Mouse (Mus musculus): ENCODE data around the gene Etv6. TPM values are rescaled to one million over a fixed set of nuclear protein-coding genes. Genes with fewer than 3 reads are reported as not detected.

Etv6 gene
- polyA plus RNA-seq, 1 experiment, result 16.3 TPM

- DNase-seq, result no peak
- no peaks in the 10 kb centered on the region; the same call in 1 of the 2 replicates for H3K4me1 ChIP-seq (ENCODE audit: control insufficient read depth, insufficient read depth, low read length)
- no peak for TF ChIP-seq POLR2A (IDR thresholded peaks at IDR 0.05; ENCODE audit: low read depth, low read length)
- TF ChIP-seq CTCF (conservative IDR thresholded peaks at IDR 0.05; ENCODE audit: insufficient read depth, insufficient read length, low read depth, low read length), result no peak
These were observed 45.4 kb downstream of the Etv6 start for GRCm38 (mm10) chr6:134080946-134081345.

GRCm38 (mm10) chr6:134082229-134082920 is 46.9 kb downstream of the Etv6 start:
- no peaks in the 10 kb centered on the region for H3K36me3 ChIP-seq (ENCODE audit: control insufficient read depth, insufficient read depth, low read length)
- H3K27me3 ChIP-seq (replicated peaks; ENCODE audit: control insufficient read depth, insufficient read depth, low read length), result no peaks in the 10 kb centered on the region
- DNase-seq, result no peak
- no peak overlapping the region for H3K4me3 ChIP-seq (ENCODE audit: insufficient read depth, low read depth, low read length)
- H3K27ac ChIP-seq (ENCODE audit: insufficient read depth, low read depth, low read length), result no peak overlapping the region
- TF ChIP-seq CTCF (conservative IDR thresholded peaks at IDR 0.05; ENCODE audit: insufficient read depth, insufficient read length, low read depth, low read length), result no peak
- TF ChIP-seq POLR2A (IDR thresholded peaks at IDR 0.05; ENCODE audit: low read depth, low read length), result no peak
- H3K4me1 ChIP-seq (ENCODE audit: control insufficient read depth, insufficient read depth, low read length), result no peaks in the 10 kb centered on the region; the same call in 1 of the 2 replicates
- 84% methylated on average over 15 of the region's 15 CpGs for WGBS

More at GRCm38 (mm10) chr6:134080946-134081345, 45.4 kb downstream of the Etv6 start:
- no peaks in the 10 kb centered on the region for H3K27me3 ChIP-seq (replicated peaks; ENCODE audit: control insufficient read depth, insufficient read depth, low read length)
- no peaks in the 10 kb centered on the region for H3K36me3 ChIP-seq (ENCODE audit: control insufficient read depth, insufficient read depth, low read length)
- H3K27ac ChIP-seq (ENCODE audit: insufficient read depth, low read depth, low read length), result no peak overlapping the region
- 86% methylated on average over 5 of the region's 5 CpGs for WGBS
- H3K4me3 ChIP-seq (ENCODE audit: insufficient read depth, low read depth, low read length), result no peak overlapping the region

GRCm38 (mm10) chr6:134083428-134083827 is 47.9 kb downstream of the Etv6 start:
- no peaks in the 10 kb centered on the region; the same call in 1 of the 2 replicates for H3K4me1 ChIP-seq (ENCODE audit: control insufficient read depth, insufficient read depth, low read length)
- no peaks in the 10 kb centered on the region for H3K27me3 ChIP-seq (replicated peaks; ENCODE audit: control insufficient read depth, insufficient read depth, low read length)
- TF ChIP-seq CTCF (conservative IDR thresholded peaks at IDR 0.05; ENCODE audit: insufficient read depth, insufficient read length, low read depth, low read length), result no peak
- no peak for TF ChIP-seq POLR2A (IDR thresholded peaks at IDR 0.05; ENCODE audit: low read depth, low read length)
- 87% methylated on average over 4 of the region's 4 CpGs for WGBS
- no peak overlapping the region for H3K27ac ChIP-seq (ENCODE audit: insufficient read depth, low read depth, low read length)
- H3K36me3 ChIP-seq (ENCODE audit: control insufficient read depth, insufficient read depth, low read length), result no peaks in the 10 kb centered on the region
- no peak for DNase-seq
- H3K4me3 ChIP-seq (ENCODE audit: insufficient read depth, low read depth, low read length), result no peak overlapping the region

GRCm38 (mm10) chr6:134086351-134086750 is 50.9 kb downstream of the Etv6 start:
- H3K4me3 ChIP-seq (ENCODE audit: insufficient read depth, low read depth, low read length), result no peak overlapping the region
- TF ChIP-seq CTCF (conservative IDR thresholded peaks at IDR 0.05; ENCODE audit: insufficient read depth, insufficient read length, low read depth, low read length) (no peak), POLR2A (IDR thresholded peaks at IDR 0.05; ENCODE audit: low read depth, low read length) (no peak)
- 91% methylated on average over 7 of the region's 7 CpGs for WGBS
- H3K27me3 ChIP-seq (replicated peaks; ENCODE audit: control insufficient read depth, insufficient read depth, low read length), result no peaks in the 10 kb centered on the region
- H3K27ac ChIP-seq (ENCODE audit: insufficient read depth, low read depth, low read length), result no peak overlapping the region
- DNase-seq, result no peak
- peaks cover 5% of the 10 kb centered on the region; the same call in 1 of the 2 replicates for H3K4me1 ChIP-seq (ENCODE audit: control insufficient read depth, insufficient read depth, low read length)
- no peaks in the 10 kb centered on the region for H3K36me3 ChIP-seq (ENCODE audit: control insufficient read depth, insufficient read depth, low read length)

- H3K27me3 ChIP-seq (replicated peaks; ENCODE audit: control insufficient read depth, insufficient read depth, low read length), result no peaks in the 10 kb centered on the region
- no peaks in the 10 kb centered on the region for H3K36me3 ChIP-seq (ENCODE audit: control insufficient read depth, insufficient read depth, low read length)
- WGBS, result 87% methylated on average over 4 of the region's 4 CpGs
- H3K4me3 ChIP-seq (ENCODE audit: insufficient read depth, low read depth, low read length), result no peak overlapping the region
- H3K27ac ChIP-seq (ENCODE audit: insufficient read depth, low read depth, low read length), result no peak overlapping the region
- TF ChIP-seq POLR2A (IDR thresholded peaks at IDR 0.05; ENCODE audit: low read depth, low read length), result no peak
- TF ChIP-seq CTCF (conservative IDR thresholded peaks at IDR 0.05; ENCODE audit: insufficient read depth, insufficient read length, low read depth, low read length), result no peak
- peaks cover 5% of the 10 kb centered on the region; the same call in 1 of the 2 replicates for H3K4me1 ChIP-seq (ENCODE audit: control insufficient read depth, insufficient read depth, low read length)
- DNase-seq, result no peak
These were observed 52.2 kb downstream of the Etv6 start for GRCm38 (mm10) chr6:134087709-134088108.

- WGBS, result 54% methylated on average over 7 of the region's 7 CpGs
- no peak for TF ChIP-seq POLR2A (IDR thresholded peaks at IDR 0.05; ENCODE audit: low read depth, low read length)
- no peak for TF ChIP-seq CTCF (conservative IDR thresholded peaks at IDR 0.05; ENCODE audit: insufficient read depth, insufficient read length, low read depth, low read length)
- H3K27ac ChIP-seq (ENCODE audit: insufficient read depth, low read depth, low read length), result peak overlapping the region; percentile 13; the same call in 1 of the 2 replicates
- peaks cover 5% of the 10 kb centered on the region; the same call in 1 of the 2 replicates for H3K4me1 ChIP-seq (ENCODE audit: control insufficient read depth, insufficient read depth, low read length)
- DNase-seq, result no peak
- H3K27me3 ChIP-seq (replicated peaks; ENCODE audit: control insufficient read depth, insufficient read depth, low read length), result no peaks in the 10 kb centered on the region
- no peak overlapping the region for H3K4me3 ChIP-seq (ENCODE audit: insufficient read depth, low read depth, low read length)
- no peaks in the 10 kb centered on the region for H3K36me3 ChIP-seq (ENCODE audit: control insufficient read depth, insufficient read depth, low read length)
These were observed 54.3 kb downstream of the Etv6 start for GRCm38 (mm10) chr6:134089671-134090377.

- no peaks in the 10 kb centered on the region for H3K36me3 ChIP-seq (ENCODE audit: control insufficient read depth, insufficient read depth, low read length)
- TF ChIP-seq POLR2A (IDR thresholded peaks at IDR 0.05; ENCODE audit: low read depth, low read length), result no peak
- no peak for TF ChIP-seq CTCF (conservative IDR thresholded peaks at IDR 0.05; ENCODE audit: insufficient read depth, insufficient read length, low read depth, low read length)
- DNase-seq, result no peak
- no peak overlapping the region for H3K27ac ChIP-seq (ENCODE audit: insufficient read depth, low read depth, low read length)
- H3K27me3 ChIP-seq (replicated peaks; ENCODE audit: control insufficient read depth, insufficient read depth, low read length), result no peaks in the 10 kb centered on the region
- peaks cover 5% of the 10 kb centered on the region; the same call in 1 of the 2 replicates for H3K4me1 ChIP-seq (ENCODE audit: control insufficient read depth, insufficient read depth, low read length)
- WGBS, result 36% methylated on average over 4 of the region's 4 CpGs
- no peak overlapping the region for H3K4me3 ChIP-seq (ENCODE audit: insufficient read depth, low read depth, low read length)
These were observed 54.8 kb downstream of the Etv6 start for GRCm38 (mm10) chr6:134090378-134090692.

Measured in kidney, adult 2 months (tissue).